Mouse (Mus musculus) heart, postnatal 0 days (tissue): ENCODE results near the gene Gm49325.

ENCODE experiments used
- CTCF ChIP-seq: IDR thresholded peaks from 2 replicates; pipeline ENCODE4 v1.5.1; 2016; ENCODE audit warnings: antibody characterized with exemption, control low read depth, low read depth
- EP300 ChIP-seq: IDR thresholded peaks from 2 replicates; pipeline ENCODE4 v1.6.1; 2016; ENCODE audit warnings: antibody characterized with exemption, low read depth

DNA sequence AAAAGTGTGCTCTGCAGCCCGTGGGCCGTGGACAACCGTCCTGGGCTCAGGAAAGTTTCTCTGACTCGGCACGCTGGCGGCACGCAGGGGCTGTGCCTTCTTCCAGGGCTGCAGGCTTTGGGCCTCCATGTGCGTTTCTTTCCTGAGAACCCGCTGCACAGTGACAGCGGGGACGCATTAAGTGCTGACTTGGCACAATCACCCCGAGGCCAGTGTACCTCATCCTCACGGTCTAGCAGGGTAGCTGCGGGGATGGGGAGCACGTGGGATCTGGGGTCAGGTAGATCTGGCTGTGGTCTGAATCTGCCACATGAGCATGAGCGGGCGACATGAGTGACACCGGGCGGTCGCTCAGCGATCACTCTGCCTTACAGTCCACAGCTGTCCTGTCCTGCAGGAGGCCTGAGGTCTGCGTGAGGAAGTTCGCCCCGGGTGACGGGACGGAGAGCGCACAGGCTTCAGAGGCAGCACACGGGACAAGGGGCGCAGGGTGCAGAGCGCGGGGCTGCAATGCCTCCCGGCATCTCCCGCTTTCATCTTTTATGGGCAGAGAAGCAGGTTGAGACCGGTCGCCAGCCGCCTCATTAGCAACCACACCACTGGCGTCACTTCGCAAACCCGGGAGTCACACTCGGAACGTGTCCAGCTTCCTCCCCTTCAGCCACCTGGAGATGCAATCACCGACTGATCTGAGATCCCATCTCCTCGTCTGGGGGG lies 58.1 kb downstream of the Gm49325 start:
- no peak for TF ChIP-seq CTCF
- no peak for TF ChIP-seq EP300
